Mouse (Mus musculus): ENCODE measurements around the gene Tvp23a.
A peak's percentile ranks its signal among the peaks of the same experiment; 100 is the strongest.

The Tvp23a gene

GRCm38 (mm10) chr16:10447264-10447594, at the start of gene Tvp23a:
Gene Tvp23a (minus strand): TSS chr16:10447362.
- DNase-seq = no peak

- DNase-seq = peak; percentile 83
Measured at GRCm38 (mm10) chr16:10495824-10496298, 48.7 kb upstream of the Tvp23a start.

GRCm38 (mm10) chr16:10492587-10492986, 45.4 kb upstream of the Tvp23a start:
- DNase-seq = no peak

GRCm38 (mm10) chr16:10491716-10492115, 44.6 kb upstream of the Tvp23a start:
- DNase-seq = no peak

- DNase-seq = no peak
Measured at GRCm38 (mm10) chr16:10490503-10491150, 43.5 kb upstream of the Tvp23a start.

- no peak for DNase-seq
Measured at GRCm38 (mm10) chr16:10489904-10490457, 42.8 kb upstream of the Tvp23a start.

- peak; percentile 17 for DNase-seq
Measured at GRCm38 (mm10) chr16:10489483-10489882, 42.3 kb upstream of the Tvp23a start.

- no peak for DNase-seq
Measured at GRCm38 (mm10) chr16:10488769-10489481, 41.8 kb upstream of the Tvp23a start.

GRCm38 (mm10) chr16:10487895-10488493, 40.8 kb upstream of the Tvp23a start:
- DNase-seq = no peak

- DNase-seq = no peak
Measured at GRCm38 (mm10) chr16:10486993-10487392, 39.8 kb upstream of the Tvp23a start.

- DNase-seq = peak; percentile 38
Measured at GRCm38 (mm10) chr16:10482343-10482742, 35.2 kb upstream of the Tvp23a start.

GRCm38 (mm10) chr16:10479857-10480256, 32.7 kb upstream of the Tvp23a start, which contains the start of gene Ciita:
Gene Ciita (plus strand): TSS chr16:10480059.
- no peak for DNase-seq

GRCm38 (mm10) chr16:10475919-10476318, 28.8 kb upstream of the Tvp23a start:
- no peak for DNase-seq

GRCm38 (mm10) chr16:10474956-10475355, 27.8 kb upstream of the Tvp23a start:
- DNase-seq = no peak

GRCm38 (mm10) chr16:10471950-10472349, 24.8 kb upstream of the Tvp23a start:
- DNase-seq = peak; percentile 41

- no peak for DNase-seq
Measured at GRCm38 (mm10) chr16:10468201-10468600, 21.0 kb upstream of the Tvp23a start.

GRCm38 (mm10) chr16:10467391-10468107, 20.4 kb upstream of the Tvp23a start:
- DNase-seq = no peak

- peak; percentile 71 for DNase-seq
Measured at GRCm38 (mm10) chr16:10465011-10465681, 18.0 kb upstream of the Tvp23a start.

GRCm38 (mm10) chr16:10461178-10461577, 14.0 kb upstream of the Tvp23a start:
- DNase-seq = no peak

- DNase-seq = no peak
Measured at GRCm38 (mm10) chr16:10460188-10460587, 13.0 kb upstream of the Tvp23a start.

- DNase-seq = no peak
Measured at GRCm38 (mm10) chr16:10454583-10454974, 7.4 kb upstream of the Tvp23a start.

GRCm38 (mm10) chr16:10453872-10454582, 6.9 kb upstream of the Tvp23a start:
- no peak for DNase-seq

All from kidney, adult 11 months (tissue).